Mouse (Mus musculus): ENCODE measurements around the gene St6gal1.

DNA sequence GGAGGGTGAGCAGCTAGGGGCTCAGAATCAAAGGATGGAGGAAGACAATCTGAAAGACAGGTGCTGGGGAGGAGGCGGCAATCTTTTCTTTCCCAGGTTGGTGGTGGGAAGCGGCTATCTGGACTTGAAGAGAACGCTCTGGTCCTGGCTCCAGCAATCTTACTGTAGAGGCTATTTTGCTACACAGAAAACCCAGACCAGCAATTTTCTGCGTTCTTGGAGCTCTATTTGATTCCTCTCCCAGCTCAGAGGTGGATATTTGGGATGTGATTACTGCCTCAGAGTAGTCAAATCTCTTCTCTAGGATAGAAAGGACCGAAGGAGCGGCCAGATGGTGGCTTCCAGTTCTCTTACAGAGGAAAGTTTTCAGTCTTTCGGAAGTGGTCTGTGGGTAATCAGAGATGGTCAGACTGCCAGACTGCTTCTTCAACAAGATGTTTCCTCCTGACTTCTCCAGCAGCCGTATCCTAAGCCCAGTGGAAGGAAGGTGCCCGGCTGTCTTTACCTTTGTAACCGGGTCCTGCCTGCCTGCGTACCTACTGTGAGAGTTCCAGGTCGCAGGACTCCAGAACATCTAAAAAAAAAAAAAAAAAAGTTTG, 570 bp upstream of the St6gal1 start:
- no peak for TF ChIP-seq CTCF (IDR thresholded peaks at IDR 0.05; ENCODE audit: low read depth)
- no peak for TF ChIP-seq EP300 (optimal IDR thresholded peaks at IDR 0.05)

All from stomach, postnatal 0 days (tissue).